ENCODE assay signal across 29 mouse cellular contexts in genomic region chr3:64259582-64259981, GRCm38 (mm10). TPM values are rescaled to one million over a fixed set of nuclear protein-coding genes. Genes with fewer than 3 reads are reported as not detected.
DNase-seq lines count a peak whose midpoint lies in the region; ATAC-seq and TF ChIP-seq lines count a peak whose summit lies in the region.
"Had no signal": no experiment of that assay in that cellular context is flagged by ENCODE, and none has a peak within 500 bp of the region (broad histone marks: within the 10 kb centered on the region; RNA-seq: fewer than 3 reads in every experiment).

No protein-coding gene starts in this region.

- H3K36me3 ChIP-seq in heart, embryonic 12.5 days, result no peaks in the 10 kb centered on the region
- H3K36me3 ChIP-seq in MEL (ENCODE audit: control insufficient read depth in 1 of 2, insufficient read depth in 2 of 2, low read length in 2 of 2), result peaks cover 0 to 8% of the 10 kb centered on the region in 2 experiments; a peak in 2 of 4 replicates
- no peaks in the 10 kb centered on the region for H3K36me3 ChIP-seq in heart, embryonic 16.5 days (ENCODE audit: control insufficient read depth, insufficient read depth)
- H3K36me3 ChIP-seq: embryonic facial prominence, embryonic 13.5 days; forebrain, embryonic 12.5 days; G1E; hindbrain, embryonic 12.5 days had no signal

- H3K9me3 ChIP-seq in heart, embryonic 12.5 days (replicated peaks), result no peaks in the 10 kb centered on the region
- no peaks in the 10 kb centered on the region for H3K9me3 ChIP-seq in MEL (replicated peaks; ENCODE audit: insufficient read depth, low read length)
- H3K9me3 ChIP-seq in heart, embryonic 16.5 days (replicated peaks; ENCODE audit: control insufficient read depth, low read length), result no peaks in the 10 kb centered on the region
- H3K9me3 ChIP-seq: embryonic facial prominence, embryonic 13.5 days; forebrain, embryonic 12.5 days; G1E; hindbrain, embryonic 12.5 days had no signal

- 26% methylated on average over 3 of the region's 3 CpGs for WGBS in heart, embryonic 12.5 days
- WGBS in heart, embryonic 16.5 days, result 24% methylated on average over 3 of the region's 3 CpGs

- no peak overlapping the region for H3K4me3 ChIP-seq in heart, embryonic 12.5 days
- H3K4me3 ChIP-seq in MEL (ENCODE audit: control insufficient read depth in 1 of 2, insufficient read depth in 1 of 2, low read depth in 2 of 2, low read length in 2 of 2), result no peak overlapping the region
- no peak overlapping the region for H3K4me3 ChIP-seq in heart, embryonic 16.5 days (ENCODE audit: low read length)
- H3K4me3 ChIP-seq: embryonic facial prominence, embryonic 13.5 days; forebrain, embryonic 12.5 days; hindbrain, embryonic 12.5 days had no signal

- TF ChIP-seq EP300 in MEL (IDR thresholded peaks at IDR 0.05; ENCODE audit: low read depth in 1 of 2, low read length in 2 of 2), result no peak

- no peak overlapping the region for H3K9ac ChIP-seq in heart, embryonic 12.5 days
- H3K9ac ChIP-seq in MEL (ENCODE audit: control insufficient read depth, low read depth, low read length, poor library complexity, severe bottlenecking), result no peak overlapping the region
- no peak overlapping the region for H3K9ac ChIP-seq in heart, embryonic 16.5 days (ENCODE audit: low read length)
- H3K9ac ChIP-seq: embryonic facial prominence, embryonic 13.5 days; forebrain, embryonic 12.5 days; hindbrain, embryonic 12.5 days had no signal

- H3K27me3 ChIP-seq in heart, embryonic 12.5 days (replicated peaks), result no peaks in the 10 kb centered on the region
- no peaks in the 10 kb centered on the region for H3K27me3 ChIP-seq in MEL (ENCODE audit: control insufficient read depth in 1 of 2, insufficient read depth in 2 of 2, low read length in 2 of 2)
- H3K27me3 ChIP-seq in heart, embryonic 16.5 days (ENCODE audit: control insufficient read depth, insufficient read depth, low read length), result no peaks in the 10 kb centered on the region
- H3K27me3 ChIP-seq: embryonic facial prominence, embryonic 13.5 days; forebrain, embryonic 12.5 days; hindbrain, embryonic 12.5 days had no signal

- no peak for TF ChIP-seq POLR2A in MEL (IDR thresholded peaks at IDR 0.05; ENCODE audit: control insufficient read depth in 1 of 2, insufficient read depth in 1 of 2, low read depth in 1 of 2, low read length in 2 of 2, poor library complexity in 1 of 2)

- H3K4me2 ChIP-seq in heart, embryonic 12.5 days, result no peak overlapping the region
- no peak overlapping the region for H3K4me2 ChIP-seq in heart, embryonic 16.5 days (ENCODE audit: low read depth, low read length)
- H3K4me2 ChIP-seq: embryonic facial prominence, embryonic 13.5 days; forebrain, embryonic 12.5 days; hindbrain, embryonic 12.5 days had no signal

- no peak for TF ChIP-seq RAD21 in MEL (IDR thresholded peaks at IDR 0.05; ENCODE audit: low read depth, low read length)

- intact Hi-C loops in left cerebral cortex, postnatal 10 days (cut with DNase I), result no loop called here

- H3K4me1 ChIP-seq in heart, embryonic 12.5 days (replicated peaks), result 0 out of 2 replicates have a peak, but pooled peaks cover 4% of the 10 kb centered on the region
- peaks cover 8 to 11% of the 10 kb centered on the region in 2 experiments for H3K4me1 ChIP-seq in MEL (ENCODE audit: control insufficient read depth in 1 of 2, insufficient read depth in 2 of 2, low read length in 2 of 2)
- 0 out of 2 replicates have a peak, but pooled peaks cover 2% of the 10 kb centered on the region for H3K4me1 ChIP-seq in heart, embryonic 16.5 days (ENCODE audit: control insufficient read depth, insufficient read depth, low read length)
- H3K4me1 ChIP-seq: embryonic facial prominence, embryonic 13.5 days; forebrain, embryonic 12.5 days; hindbrain, embryonic 12.5 days had no signal

- peak; percentile 94 for DNase-seq in heart, adult 11 months
- peak; percentile 23 for DNase-seq in MEL (ENCODE audit: low read depth, low spot score)
- peak; percentile 38 for DNase-seq in heart, postnatal 4 days
- DNase-seq in right cerebral cortex, postnatal 10 days (ENCODE audit: low spot score in 2 of 2), result no peak
- no peak for DNase-seq in left cerebral cortex, postnatal 10 days (ENCODE audit: extremely low spot score in 1 of 2, low spot score in 2 of 2)
- DNase-seq: adrenal gland, postnatal 14 days; B cell, adult 2 months; cerebellum, adult 11-12 months; cerebellum, adult 9-11 months; cerebellum, postnatal 36 days; gastrocnemius, postnatal 14 days; kidney, adult 9 months had no signal

- no peak overlapping the region for H3K27ac ChIP-seq in heart, embryonic 12.5 days (ENCODE audit: poor library complexity, severe bottlenecking)
- no peak overlapping the region for H3K27ac ChIP-seq in MEL (ENCODE audit: control insufficient read depth, low read depth, low read length)
- peak overlapping the region; percentile 46 for H3K27ac ChIP-seq in heart, embryonic 16.5 days (ENCODE audit: low read length)
- H3K27ac ChIP-seq: embryonic facial prominence, embryonic 13.5 days; forebrain, embryonic 12.5 days; hindbrain, embryonic 12.5 days had no signal

- no peak for ATAC-seq in heart, embryonic 12.5 days (ENCODE audit: insufficient number of reproducible peaks, low FRiP score)
- 0 out of 2 replicates have a peak, but pooled peaks have one; percentile 52 for ATAC-seq in heart, embryonic 16.5 days (replicated peaks; ENCODE audit: extremely low read depth, insufficient read depth, low FRiP score)
- ATAC-seq: activated CD4-positive, CD25-positive, alpha-beta regulatory T cell, adult 4 months; CD4-positive, CD25-positive, alpha-beta regulatory T cell, adult 4 months; forebrain, embryonic 16.5 days; hindbrain, embryonic 16.5 days; inflammation-experienced regulatory T-cells, adult 6 months; intestine, postnatal 0 days; Patski had no signal

- TF ChIP-seq CTCF in MEL (IDR thresholded peaks at IDR 0.05 in 2 of 3, conservative IDR thresholded peaks at IDR 0.05 in 1 of 3; ENCODE audit: control insufficient read depth in 1 of 3, insufficient read depth in 1 of 3, low read depth in 2 of 3, low read length in 3 of 3, poor library complexity in 1 of 3, severe bottlenecking in 1 of 3), result no peak

- no peaks in the 10 kb centered on the region for H3K79me2 ChIP-seq in MEL (ENCODE audit: control insufficient read depth, insufficient read depth, low read length, poor library complexity)

TF ChIP-seq in MEL, 35 proteins besides CTCF, POLR2A, EP300 and RAD21:
- TF ChIP-seq MEF2A (IDR thresholded peaks at IDR 0.05; ENCODE audit: extremely low read depth, insufficient replicate concordance, low read depth, low read length, poor library complexity, severe bottlenecking), result 0 out of 2 replicates have a peak, but pooled peaks have one; percentile 52
- no peak for TF ChIP-seq ETS1 (IDR thresholded peaks at IDR 0.05; ENCODE audit: low read depth, low read length)
TF ChIP-seq in MEL: peak in this region for 1.

RNA-seq across cellular contexts. Expression of gene Vmn2r3, which starts 29.9 kb away (rescaled TPM):
- not detected in 2 replicates for polyA plus RNA-seq in heart, embryonic 12.5 days (2016; fragmentation: Nextera tagmentation; extraction: Ambion mirVana)
- total RNA-seq in MEL (2012; rRNA removed), result not detected in 2 replicates
- polyA plus RNA-seq in MEL (2012; ENCODE audit: insufficient read depth in 1 of 2, insufficient read length in 2 of 2, low read depth in 1 of 2, low replicate concordance in 2 of 2, missing spikeins in 1 of 2), result under 1 TPM in 1 of 2 experiments, not detected in 1; 0.17 TPM
- polyA plus RNA-seq in heart, embryonic 16.5 days (2015; fragmentation: Nextera tagmentation; extraction: Ambion mirVana), result not detected in 2 replicates
- total RNA-seq in heart, postnatal 4 days (2021), result not detected
- not detected for total RNA-seq in left cerebral cortex, postnatal 10 days (2021)
- total RNA-seq: adrenal gland, adult 18-20 months; adrenal gland, postnatal 14 days; gastrocnemius, adult 18-20 months; gastrocnemius, postnatal 14 days; heart, postnatal 14 days had no signal
- polyA plus RNA-seq: CD4-positive, CD25-positive, alpha-beta regulatory T cell, adult 4 months; embryonic facial prominence, embryonic 13.5 days; forebrain, embryonic 12.5 days; forebrain, embryonic 16.5 days; G1E; gonadal fat pad, adult 2 months; hindbrain, embryonic 12.5 days had no signal

Comparison
In these comparisons a context has a peak if more than half of its experiments do, and no peak if none do; other contexts are left out.
1. DNase-seq: peak in heart, adult 11 months (single experiment), MEL (single experiment) and heart, postnatal 4 days (single experiment); none in right cerebral cortex, postnatal 10 days (0 of 2) and left cerebral cortex, postnatal 10 days (0 of 2).